Mouse (Mus musculus): ENCODE measurements around the gene Specc1. TPM values are rescaled to one million over a fixed set of nuclear protein-coding genes. Genes with fewer than 3 reads are reported as not detected.

Gene Specc1
- polyA plus RNA-seq, 1 experiment from 2014 or later = 11.5 TPM

DNA sequence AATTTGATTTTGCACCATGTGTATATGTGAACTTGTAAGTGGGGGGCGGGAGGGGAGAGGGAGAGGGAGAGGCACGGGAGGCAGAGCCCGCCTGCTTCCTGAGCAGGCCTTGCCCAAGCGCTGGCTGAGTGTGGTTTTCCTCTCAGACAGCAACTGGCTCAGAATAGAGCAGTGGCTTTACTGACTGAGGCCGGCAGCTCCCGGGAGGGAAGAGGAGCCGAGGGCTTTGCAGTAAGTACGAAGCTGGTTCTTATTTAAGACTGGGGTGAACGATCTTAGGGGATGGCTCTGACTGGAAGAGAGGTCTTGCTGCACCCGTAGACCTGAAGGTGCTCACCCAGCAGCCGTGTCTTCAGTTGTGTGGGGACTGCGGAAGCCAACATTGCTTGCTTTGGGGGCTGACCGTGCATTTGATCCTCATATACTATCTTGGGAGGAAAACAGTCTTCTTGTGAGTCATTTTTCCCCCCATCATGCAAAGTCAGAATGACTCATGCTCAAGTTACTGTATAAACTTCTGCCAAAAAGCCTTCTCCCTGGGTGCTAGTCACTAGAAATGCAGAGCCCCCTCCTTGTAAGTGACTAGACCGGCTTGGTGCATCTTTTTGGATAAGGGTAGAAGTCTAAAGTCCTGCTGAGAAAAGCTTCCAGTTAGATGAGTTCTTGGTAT, 48.8 kb downstream of the Specc1 start:
- ATAC-seq (ENCODE audit: low FRiP score) (no peak), DNase-seq (ENCODE audit: low spot score) (no peak)
- no peak overlapping the region for H3K4me3 ChIP-seq (replicated peaks; ENCODE audit: low read length)
- H3K9me3 ChIP-seq (ENCODE audit: control insufficient read depth, low read length) = no peaks in the 10 kb centered on the region
- 69% methylated on average over 14 of the region's 14 CpGs for WGBS
- no peak overlapping the region for H3K27ac ChIP-seq
- no peaks in the 10 kb centered on the region for H3K27me3 ChIP-seq (ENCODE audit: control insufficient read depth, insufficient read depth, low read length)
- 0 out of 2 replicates have a peak, but pooled peaks cover 6% of the 10 kb centered on the region for H3K4me1 ChIP-seq (replicated peaks; ENCODE audit: control insufficient read depth, insufficient read depth, low read length)
- no peak overlapping the region for H3K4me2 ChIP-seq (replicated peaks)
- H3K9ac ChIP-seq = no peak overlapping the region
- H3K36me3 ChIP-seq (replicated peaks; ENCODE audit: control insufficient read depth, insufficient read depth) = no peaks in the 10 kb centered on the region

DNA sequence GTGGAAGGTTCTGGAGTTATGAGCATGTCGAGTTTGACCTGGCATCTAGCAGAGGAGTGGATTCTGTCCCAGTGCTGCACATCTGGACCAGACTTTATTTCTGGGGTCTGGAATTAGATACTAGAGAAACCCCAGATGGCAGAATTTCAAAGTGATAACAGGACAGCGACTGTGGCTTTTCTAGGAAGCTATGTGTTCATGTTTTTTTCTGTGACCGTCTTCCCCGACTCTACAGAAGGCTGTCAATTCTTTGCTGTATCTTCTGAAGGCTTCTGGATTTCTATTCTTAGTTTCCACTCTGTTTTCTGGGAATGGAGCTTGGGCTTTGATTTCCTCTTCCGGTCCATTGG, 49.3 kb downstream of the Specc1 start:
- no peaks in the 10 kb centered on the region for H3K36me3 ChIP-seq (replicated peaks; ENCODE audit: control insufficient read depth, insufficient read depth)
- no peak for ATAC-seq (ENCODE audit: low FRiP score)
- H3K4me3 ChIP-seq (replicated peaks; ENCODE audit: low read length) = no peak overlapping the region
- no peaks in the 10 kb centered on the region for H3K27me3 ChIP-seq (ENCODE audit: control insufficient read depth, insufficient read depth, low read length)
- no peaks in the 10 kb centered on the region for H3K9me3 ChIP-seq (ENCODE audit: control insufficient read depth, low read length)
- H3K4me1 ChIP-seq (replicated peaks; ENCODE audit: control insufficient read depth, insufficient read depth, low read length) = 0 out of 2 replicates have a peak, but pooled peaks cover 6% of the 10 kb centered on the region
- no peak overlapping the region for H3K27ac ChIP-seq
- no peak overlapping the region for H3K9ac ChIP-seq
- DNase-seq (ENCODE audit: low spot score) = no peak
- H3K4me2 ChIP-seq (replicated peaks) = no peak overlapping the region
- 78% methylated on average over 5 of the region's 5 CpGs for WGBS

DNA sequence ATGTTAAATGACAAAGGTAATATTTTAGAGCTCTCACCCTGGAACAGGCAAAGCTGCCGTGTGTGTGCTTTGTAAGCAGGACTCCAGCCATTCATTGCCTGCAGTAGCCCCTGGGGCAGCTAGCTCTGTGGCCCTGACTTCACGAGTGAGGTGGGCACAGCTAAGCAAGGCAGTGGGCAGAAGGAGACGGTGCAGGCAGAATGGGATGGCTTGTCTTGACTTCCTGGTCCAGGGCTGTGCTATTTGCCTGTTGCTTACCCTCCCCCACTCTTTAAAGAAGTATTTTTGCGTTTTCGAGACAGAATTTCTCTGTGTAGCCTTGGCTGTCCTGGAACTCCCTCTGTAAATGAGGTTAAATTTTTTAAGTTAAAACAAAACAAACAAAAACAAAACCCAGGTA, 50.1 kb downstream of the Specc1 start:
- H3K9me3 ChIP-seq (ENCODE audit: control insufficient read depth, low read length) = no peaks in the 10 kb centered on the region
- no peak overlapping the region for H3K4me2 ChIP-seq (replicated peaks)
- H3K27ac ChIP-seq = no peak overlapping the region
- H3K4me1 ChIP-seq (replicated peaks; ENCODE audit: control insufficient read depth, insufficient read depth, low read length) = 0 out of 2 replicates have a peak, but pooled peaks cover 6% of the 10 kb centered on the region
- no peaks in the 10 kb centered on the region for H3K27me3 ChIP-seq (ENCODE audit: control insufficient read depth, insufficient read depth, low read length)
- ATAC-seq (ENCODE audit: low FRiP score) = no peak
- H3K9ac ChIP-seq = no peak overlapping the region
- DNase-seq (ENCODE audit: low spot score) = no peak
- 70% methylated on average over 5 of the region's 5 CpGs for WGBS
- no peak overlapping the region for H3K4me3 ChIP-seq (replicated peaks; ENCODE audit: low read length)
- H3K36me3 ChIP-seq (replicated peaks; ENCODE audit: control insufficient read depth, insufficient read depth) = no peaks in the 10 kb centered on the region

DNA sequence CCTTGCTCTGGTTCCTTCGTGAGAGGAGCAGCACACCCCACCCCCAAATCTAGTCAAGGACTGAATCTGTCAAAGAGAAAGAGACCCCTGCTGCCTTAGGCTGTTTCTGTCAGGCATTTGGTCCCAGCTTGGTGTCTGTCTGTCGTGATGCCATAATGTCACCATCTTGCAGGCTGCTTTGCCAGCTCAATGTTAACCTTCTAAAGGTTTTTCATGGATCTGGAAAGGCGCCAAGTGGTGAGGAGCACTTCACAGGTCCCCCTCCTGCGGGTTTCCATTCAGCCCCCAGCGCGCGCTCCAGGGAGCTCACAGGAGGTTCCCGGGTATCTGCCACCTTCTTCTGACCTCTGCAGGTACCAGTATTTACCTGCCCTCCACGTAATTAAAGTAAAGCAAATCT, 51.4 kb downstream of the Specc1 start:
- no peak overlapping the region for H3K4me3 ChIP-seq (replicated peaks; ENCODE audit: low read length)
- WGBS = 45% methylated on average over 9 of the region's 9 CpGs
- no peak overlapping the region for H3K9ac ChIP-seq
- H3K27ac ChIP-seq = no peak overlapping the region
- no peaks in the 10 kb centered on the region for H3K9me3 ChIP-seq (ENCODE audit: control insufficient read depth, low read length)
- 0 out of 2 replicates have a peak, but pooled peaks cover 6% of the 10 kb centered on the region for H3K4me1 ChIP-seq (replicated peaks; ENCODE audit: control insufficient read depth, insufficient read depth, low read length)
- no peak for DNase-seq (ENCODE audit: low spot score)
- no peak overlapping the region for H3K4me2 ChIP-seq (replicated peaks)
- H3K36me3 ChIP-seq (replicated peaks; ENCODE audit: control insufficient read depth, insufficient read depth) = no peaks in the 10 kb centered on the region
- H3K27me3 ChIP-seq (ENCODE audit: control insufficient read depth, insufficient read depth, low read length) = no peaks in the 10 kb centered on the region
- no peak for ATAC-seq (ENCODE audit: low FRiP score)

DNA sequence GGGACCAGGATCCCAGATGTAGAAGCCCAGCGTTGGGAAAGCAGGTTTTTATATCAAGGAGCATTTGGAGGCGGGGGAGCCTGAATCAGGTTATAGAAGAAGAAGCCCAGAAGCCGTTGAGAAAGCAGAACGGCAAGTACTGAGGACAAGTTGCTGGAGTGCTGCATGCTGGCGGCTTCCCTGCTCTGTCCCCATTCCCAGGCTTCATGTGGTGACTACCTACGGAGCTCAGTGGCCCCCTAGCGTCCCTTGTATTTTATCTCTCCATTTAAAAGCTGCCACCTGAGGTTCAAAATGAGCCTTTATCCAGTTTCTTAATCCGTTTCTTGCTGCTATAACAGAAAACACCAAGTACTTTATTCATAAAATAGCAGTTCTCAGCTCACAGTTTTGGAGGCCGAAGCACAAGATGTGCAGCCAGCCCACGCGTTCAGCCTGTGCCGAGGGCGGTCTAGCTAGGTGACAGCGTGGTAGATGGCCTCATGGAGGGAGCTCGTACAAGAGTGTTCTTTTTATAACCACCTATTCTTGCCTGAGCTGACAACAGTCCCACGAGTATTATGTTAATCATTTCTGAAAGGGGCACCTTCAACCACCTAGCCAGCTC, 54.2 kb downstream of the Specc1 start:
- no peak for DNase-seq (ENCODE audit: low spot score)
- 0 out of 2 replicates have a peak, but pooled peaks cover 3% of the 10 kb centered on the region for H3K4me1 ChIP-seq (replicated peaks; ENCODE audit: control insufficient read depth, insufficient read depth, low read length)
- no peak overlapping the region for H3K4me3 ChIP-seq (replicated peaks; ENCODE audit: low read length)
- WGBS = 73% methylated on average over 16 of the region's 16 CpGs
- no peak overlapping the region for H3K27ac ChIP-seq
- H3K9ac ChIP-seq = no peak overlapping the region
- ATAC-seq (ENCODE audit: low FRiP score) = no peak
- no peaks in the 10 kb centered on the region for H3K9me3 ChIP-seq (ENCODE audit: control insufficient read depth, low read length)
- H3K36me3 ChIP-seq (replicated peaks; ENCODE audit: control insufficient read depth, insufficient read depth) = no peaks in the 10 kb centered on the region
- H3K27me3 ChIP-seq (ENCODE audit: control insufficient read depth, insufficient read depth, low read length) = no peaks in the 10 kb centered on the region
- no peak overlapping the region for H3K4me2 ChIP-seq (replicated peaks)

DNA sequence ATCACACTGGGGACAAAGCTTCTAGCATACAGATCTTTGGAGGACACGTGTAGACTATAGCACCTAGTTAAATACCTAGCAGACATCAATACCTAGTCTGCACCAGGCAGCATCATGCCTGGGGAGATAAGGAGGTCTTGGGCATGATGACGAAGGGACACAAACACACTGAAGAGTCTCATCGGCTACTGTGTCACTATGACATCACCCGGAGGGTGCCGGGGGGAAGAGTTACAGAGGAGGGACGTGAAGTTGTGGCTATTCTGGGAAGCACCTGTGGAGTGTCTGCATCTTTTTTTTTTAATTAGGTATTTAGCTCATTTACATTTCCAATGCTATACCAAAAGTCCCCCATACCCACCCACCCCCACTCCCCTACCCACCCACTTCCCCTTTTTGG, 55.5 kb downstream of the Specc1 start:
- H3K27ac ChIP-seq = no peak overlapping the region
- WGBS = 93% methylated on average over 6 of the region's 6 CpGs
- no peaks in the 10 kb centered on the region for H3K36me3 ChIP-seq (replicated peaks; ENCODE audit: control insufficient read depth, insufficient read depth)
- H3K4me2 ChIP-seq (replicated peaks) = no peak overlapping the region
- no peak for DNase-seq (ENCODE audit: low spot score)
- H3K9ac ChIP-seq = no peak overlapping the region
- no peaks in the 10 kb centered on the region for H3K27me3 ChIP-seq (ENCODE audit: control insufficient read depth, insufficient read depth, low read length)
- 0 out of 2 replicates have a peak, but pooled peaks cover 3% of the 10 kb centered on the region for H3K4me1 ChIP-seq (replicated peaks; ENCODE audit: control insufficient read depth, insufficient read depth, low read length)
- ATAC-seq (ENCODE audit: low FRiP score) = no peak
- H3K9me3 ChIP-seq (ENCODE audit: control insufficient read depth, low read length) = no peaks in the 10 kb centered on the region
- H3K4me3 ChIP-seq (replicated peaks; ENCODE audit: low read length) = no peak overlapping the region

DNA sequence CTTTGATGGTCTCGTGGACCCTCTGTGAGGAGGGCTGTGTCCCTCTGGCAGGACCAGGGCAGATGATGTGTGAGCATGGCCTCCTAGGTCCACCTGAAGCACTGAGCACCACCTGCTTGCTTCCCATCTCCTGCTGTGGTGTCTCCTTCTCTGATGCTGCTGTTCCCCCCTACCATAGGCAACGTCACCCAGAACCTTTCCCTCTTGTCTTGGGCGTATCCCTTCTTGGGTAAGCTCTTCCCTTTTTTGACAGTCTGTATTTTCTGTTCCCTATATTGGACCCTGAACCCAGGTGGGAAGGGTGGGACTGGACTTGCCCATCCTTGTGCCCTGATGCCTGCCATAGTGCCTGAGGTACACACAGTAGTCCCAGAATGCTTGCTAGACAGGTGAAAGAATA, 56.9 kb downstream of the Specc1 start:
- H3K36me3 ChIP-seq (replicated peaks; ENCODE audit: control insufficient read depth, insufficient read depth) = no peaks in the 10 kb centered on the region
- ATAC-seq (ENCODE audit: low FRiP score) = no peak
- 90% methylated on average over 3 of the region's 3 CpGs for WGBS
- DNase-seq (ENCODE audit: low spot score) = no peak
- H3K4me2 ChIP-seq (replicated peaks) = no peak overlapping the region
- H3K4me1 ChIP-seq (replicated peaks; ENCODE audit: control insufficient read depth, insufficient read depth, low read length) = 0 out of 2 replicates have a peak, but pooled peaks cover 3% of the 10 kb centered on the region
- no peak overlapping the region for H3K27ac ChIP-seq
- no peak overlapping the region for H3K9ac ChIP-seq
- H3K4me3 ChIP-seq (replicated peaks; ENCODE audit: low read length) = no peak overlapping the region
- H3K9me3 ChIP-seq (ENCODE audit: control insufficient read depth, low read length) = no peaks in the 10 kb centered on the region
- no peaks in the 10 kb centered on the region for H3K27me3 ChIP-seq (ENCODE audit: control insufficient read depth, insufficient read depth, low read length)

DNA sequence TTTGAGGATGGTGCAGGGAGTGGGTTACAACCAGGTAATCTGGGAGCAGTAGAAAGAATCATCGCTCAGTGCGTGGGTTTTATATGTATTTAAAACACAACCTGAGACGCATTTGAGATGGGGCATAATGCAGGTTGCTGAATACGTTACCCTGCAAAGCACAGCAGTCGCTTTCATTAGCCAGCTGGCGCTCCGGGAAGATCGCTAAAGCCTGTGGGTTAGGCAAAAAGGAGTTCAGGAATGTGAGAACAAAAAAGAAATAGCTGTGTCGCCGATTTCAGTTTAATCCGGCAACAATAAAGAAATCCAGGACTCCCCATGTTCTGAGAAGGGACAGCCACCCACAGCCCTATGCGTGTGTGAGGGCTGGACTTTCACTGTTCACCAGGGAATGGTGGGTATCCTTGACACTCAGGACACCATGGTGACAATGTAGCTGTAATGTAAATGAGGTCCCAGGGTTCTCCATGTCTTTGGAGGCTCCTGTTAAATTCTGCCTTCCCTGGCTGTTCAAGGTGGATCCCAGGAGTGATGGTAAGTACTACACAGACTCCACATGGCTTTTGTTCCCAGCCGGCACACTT, 58.6 kb downstream of the Specc1 start:
- DNase-seq (ENCODE audit: low spot score) = no peak
- Histone ChIP-seq H3K36me3 (replicated peaks; ENCODE audit: control insufficient read depth, insufficient read depth) (no peaks in the 10 kb centered on the region), H3K9me3 (ENCODE audit: control insufficient read depth, low read length) (no peaks in the 10 kb centered on the region), H3K9ac (no peak overlapping the region), H3K27me3 (ENCODE audit: control insufficient read depth, insufficient read depth, low read length) (no peaks in the 10 kb centered on the region), H3K4me2 (replicated peaks) (peak overlapping the region; percentile 10; the same call in 1 of the 2 replicates), H3K27ac (no peak overlapping the region), H3K4me1 (replicated peaks; ENCODE audit: control insufficient read depth, insufficient read depth, low read length) (0 out of 2 replicates have a peak, but pooled peaks cover 3% of the 10 kb centered on the region), H3K4me3 (replicated peaks; ENCODE audit: low read length) (no peak overlapping the region)
- ATAC-seq (ENCODE audit: low FRiP score) = no peak
- 31% methylated on average over 13 of the region's 13 CpGs for WGBS

DNA sequence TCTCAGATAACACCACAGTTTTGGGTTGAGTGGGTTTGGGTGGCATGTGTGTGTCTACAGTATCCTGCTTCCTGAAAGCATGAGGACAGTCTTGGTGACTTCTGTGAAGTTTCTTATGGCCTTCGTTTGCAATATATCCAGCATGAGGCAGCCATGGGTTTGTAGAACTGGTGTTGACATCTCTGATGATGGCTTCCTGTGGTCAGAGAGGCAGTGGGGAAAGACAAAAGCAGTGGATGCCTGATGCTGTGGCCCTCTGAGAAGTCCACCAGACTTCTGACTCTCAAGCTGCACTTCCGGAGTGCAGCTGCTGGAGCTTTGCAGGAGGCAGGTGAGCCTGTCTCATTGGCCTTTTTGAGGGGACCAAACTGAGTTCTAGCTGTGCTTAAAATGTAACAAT, 60.4 kb downstream of the Specc1 start:
- no peak overlapping the region for H3K4me3 ChIP-seq (replicated peaks; ENCODE audit: low read length)
- no peaks in the 10 kb centered on the region for H3K27me3 ChIP-seq (ENCODE audit: control insufficient read depth, insufficient read depth, low read length)
- DNase-seq (ENCODE audit: low spot score) = no peak
- H3K4me2 ChIP-seq (replicated peaks) = no peak overlapping the region
- no peaks in the 10 kb centered on the region for H3K9me3 ChIP-seq (ENCODE audit: control insufficient read depth, low read length)
- no peak for ATAC-seq (ENCODE audit: low FRiP score)
- no peak overlapping the region for H3K27ac ChIP-seq
- WGBS = 77% methylated on average over 2 of the region's 2 CpGs
- 0 out of 2 replicates have a peak, but pooled peaks cover 3% of the 10 kb centered on the region for H3K4me1 ChIP-seq (replicated peaks; ENCODE audit: control insufficient read depth, insufficient read depth, low read length)
- no peak overlapping the region for H3K9ac ChIP-seq
- H3K36me3 ChIP-seq (replicated peaks; ENCODE audit: control insufficient read depth, insufficient read depth) = no peaks in the 10 kb centered on the region
